Mouse (Mus musculus) heart, embryonic 11.5 days (tissue): Measurements from ENCODE around the gene Setd5. TPM values are rescaled to one million over a fixed set of nuclear protein-coding genes. Genes with fewer than 3 reads are reported as not detected.
A peak's percentile ranks its signal among the peaks of the same experiment; 100 is the strongest.

Experiments used
- ATAC-seq: fragments of 200-750 bp; cut with Nextera tagmentation; replicated peaks from 2 replicates; pipeline ENCODE4 v1.8.0; 2017; ENCODE audit warnings: moderate library complexity; ENCODE audit not compliant: insufficient number of reproducible peaks, low FRiP score, low TSS enrichment
- H3K27ac ChIP-seq: fragments of 300-500 bp; sonication (generic); 2 replicates; pipeline ENCODE4 v1.5.1; 2014; ENCODE audit warnings: mild to moderate bottlenecking, low read depth, low read length
- H3K27me3 ChIP-seq: fragments of 300-500 bp; sonication (generic); 2 replicates; pipeline ENCODE4 v1.6.1; 2014; ENCODE audit warnings: mild to moderate bottlenecking, low read length, mixed read lengths; ENCODE audit not compliant: control insufficient read depth, insufficient read depth
- H3K36me3 ChIP-seq: fragments of 300-500 bp; sonication (generic); 2 replicates; pipeline ENCODE4 v1.6.1; 2014; ENCODE audit warnings: mild to moderate bottlenecking, low read length, moderate library complexity, mixed read lengths; ENCODE audit not compliant: control insufficient read depth, insufficient read depth
- H3K4me1 ChIP-seq: fragments of 300-500 bp; sonication (generic); 2 replicates; pipeline ENCODE4 v1.6.1; 2014; ENCODE audit warnings: low read length; ENCODE audit not compliant: control insufficient read depth, insufficient read depth
- H3K4me2 ChIP-seq: fragments of 300-500 bp; sonication (generic); 2 replicates; pipeline ENCODE4 v1.6.1; 2014; ENCODE audit warnings: mild to moderate bottlenecking, moderate library complexity
- H3K4me3 ChIP-seq: fragments of 300-500 bp; sonication (generic); 2 replicates; pipeline ENCODE4 v1.5.1; 2014; ENCODE audit warnings: low read depth, low read length
- H3K9ac ChIP-seq: fragments of 300-500 bp; sonication (generic); 2 replicates; pipeline ENCODE4 v1.6.1; 2014; ENCODE audit warnings: mild to moderate bottlenecking, low read depth, low read length, moderate library complexity
- H3K9me3 ChIP-seq: fragments of 300-500 bp; sonication (generic); replicated peaks from 2 replicates; pipeline ENCODE4 v1.6.1; 2016; ENCODE audit warnings: low read length; ENCODE audit not compliant: control insufficient read depth
- WGBS: fragments of 180-500 bp; shearing (Covaris S2); extraction: QIAGEN DNeasy Blood & Tissue Kit; methylation state at CpG from one replicate; pipeline ENCODE4 v1.1.7; 2014; ENCODE audit not compliant: insufficient replicate concordance; 5-methylcytosine and 5-hydroxymethylcytosine counted together
- polyA plus RNA-seq: library from polyadenylated mRNA; unstranded; fragments of >200 nt; fragmentation: Nextera tagmentation; extraction: Ambion mirVana; gene quantifications from 2 replicates; pipeline ENCODE4 v1.2.1, GENCODE M21; 2014

The Setd5 gene
- 72.3 and 86.9 TPM in 2 replicates for polyA plus RNA-seq

GRCm38 (mm10) chr6:113076686-113077516 is at the start of gene Setd5:
Gene Setd5, plus strand, starts transcription at chr6:113077365.
- peak within 1 kb of the TSS; percentile 96 for H3K9ac ChIP-seq
- H3K4me1 ChIP-seq, result peaks cover 18% of the 10 kb centered on the region
- H3K4me3 ChIP-seq, result peak within 1 kb of the TSS; percentile 74
- peak within 1 kb of the TSS; percentile 90 for H3K4me2 ChIP-seq
- WGBS, result under 1% methylated on average over 74 of the region's 91 CpGs
- ATAC-seq, result peak; percentile 94
- H3K27me3 ChIP-seq, result no peaks in the 10 kb centered on the region
- no peaks in the 10 kb centered on the region for H3K36me3 ChIP-seq
- peak within 1 kb of the TSS; percentile 100 for H3K27ac ChIP-seq
- no peaks in the 10 kb centered on the region for H3K9me3 ChIP-seq

DNA sequence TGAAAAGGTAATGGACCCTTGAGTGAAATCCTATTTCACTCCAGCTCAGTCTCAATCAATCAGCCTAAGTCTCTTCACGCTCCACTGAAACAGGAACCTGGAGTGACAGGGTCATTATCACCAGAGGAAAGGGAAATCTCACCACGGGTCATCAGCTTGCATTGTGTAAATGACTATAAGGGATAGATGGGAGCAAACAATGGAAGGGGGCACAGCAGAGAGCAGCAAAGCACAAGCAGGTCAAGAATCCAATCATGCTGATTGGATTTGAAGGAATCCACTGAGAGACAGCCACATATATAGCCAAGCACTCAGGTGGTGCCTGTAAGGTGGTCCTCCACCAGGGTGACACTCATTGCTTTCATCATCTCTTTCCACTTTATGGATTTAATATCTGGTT is 49.7 kb upstream of the Setd5 start:
- no peaks in the 10 kb centered on the region for H3K36me3 ChIP-seq
- H3K9me3 ChIP-seq, result no peaks in the 10 kb centered on the region
- 28% methylated on average over 2 of the region's 2 CpGs for WGBS
- H3K4me1 ChIP-seq, result no peaks in the 10 kb centered on the region
- no peak overlapping the region for H3K27ac ChIP-seq
- no peak for ATAC-seq
- no peak overlapping the region for H3K4me2 ChIP-seq
- H3K27me3 ChIP-seq, result no peaks in the 10 kb centered on the region
- H3K9ac ChIP-seq, result no peak overlapping the region
- H3K4me3 ChIP-seq, result no peak overlapping the region

GRCm38 (mm10) chr6:113029006-113029405 is 48.2 kb upstream of the Setd5 start:
- ATAC-seq, result no peak
- Histone ChIP-seq H3K4me2 (no peak overlapping the region), H3K9me3 (no peaks in the 10 kb centered on the region), H3K4me3 (no peak overlapping the region), H3K9ac (no peak overlapping the region), H3K27ac (no peak overlapping the region), H3K4me1 (no peaks in the 10 kb centered on the region), H3K36me3 (no peaks in the 10 kb centered on the region), H3K27me3 (no peaks in the 10 kb centered on the region)
- 64% methylated on average over 3 of the region's 3 CpGs for WGBS

GRCm38 (mm10) chr6:113030553-113030952 is 46.6 kb upstream of the Setd5 start:
- 63% methylated on average over 3 of the region's 3 CpGs for whole genome bisulfite sequencing
- ATAC-seq, result no peak
- no peak overlapping the region for H3K27ac ChIP-seq

DNA sequence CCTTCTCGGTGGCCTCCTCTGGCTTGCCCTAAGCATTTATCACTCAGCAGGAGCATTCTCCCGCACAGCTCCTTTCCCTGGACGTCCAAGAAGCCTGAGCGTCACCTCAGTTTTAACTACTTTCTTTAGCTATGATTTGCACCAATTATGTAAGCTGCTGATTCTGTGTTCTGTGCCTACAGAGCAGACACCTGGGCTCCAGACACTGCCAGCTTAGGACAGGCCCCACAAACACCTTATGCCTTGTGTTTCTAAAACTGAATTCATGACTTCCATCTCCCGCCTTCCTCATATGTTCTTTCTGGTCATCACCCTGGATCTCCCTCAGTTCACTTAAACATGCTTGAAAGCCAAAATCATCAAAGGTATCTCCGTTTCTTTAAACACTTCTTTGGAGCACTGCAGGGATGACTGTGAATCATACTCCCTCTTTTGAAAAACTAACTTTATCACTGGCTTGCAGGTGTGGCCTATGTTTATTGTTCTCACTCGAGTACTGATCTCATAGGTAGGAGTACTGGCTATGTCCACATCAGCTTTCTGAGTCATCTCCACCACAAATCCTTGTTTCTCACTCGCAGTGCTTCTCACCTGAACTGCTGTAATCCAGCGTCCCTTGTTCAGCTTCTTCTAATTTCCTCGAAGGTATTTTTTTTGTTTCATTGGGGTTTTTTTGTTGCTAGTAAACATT is 46.0 kb upstream of the Setd5 start:
- H3K36me3 ChIP-seq, result no peaks in the 10 kb centered on the region
- no peaks in the 10 kb centered on the region for H3K9me3 ChIP-seq
- no peak overlapping the region for H3K27ac ChIP-seq
- no peaks in the 10 kb centered on the region for H3K4me1 ChIP-seq
- no peaks in the 10 kb centered on the region for H3K27me3 ChIP-seq
- ATAC-seq, result no peak
- no peak overlapping the region for H3K9ac ChIP-seq
- no peak overlapping the region for H3K4me2 ChIP-seq
- 67% methylated on average over 10 of the region's 10 CpGs for WGBS
- no peak overlapping the region for H3K4me3 ChIP-seq

More at GRCm38 (mm10) chr6:113030553-113030952, 46.6 kb upstream of the Setd5 start:
- no peak overlapping the region for H3K9ac ChIP-seq
- H3K4me2 ChIP-seq, result no peak overlapping the region
- H3K27me3 ChIP-seq, result no peaks in the 10 kb centered on the region
- no peaks in the 10 kb centered on the region for H3K9me3 ChIP-seq
- no peaks in the 10 kb centered on the region for H3K4me1 ChIP-seq
- H3K4me3 ChIP-seq, result no peak overlapping the region
- H3K36me3 ChIP-seq, result no peaks in the 10 kb centered on the region

DNA sequence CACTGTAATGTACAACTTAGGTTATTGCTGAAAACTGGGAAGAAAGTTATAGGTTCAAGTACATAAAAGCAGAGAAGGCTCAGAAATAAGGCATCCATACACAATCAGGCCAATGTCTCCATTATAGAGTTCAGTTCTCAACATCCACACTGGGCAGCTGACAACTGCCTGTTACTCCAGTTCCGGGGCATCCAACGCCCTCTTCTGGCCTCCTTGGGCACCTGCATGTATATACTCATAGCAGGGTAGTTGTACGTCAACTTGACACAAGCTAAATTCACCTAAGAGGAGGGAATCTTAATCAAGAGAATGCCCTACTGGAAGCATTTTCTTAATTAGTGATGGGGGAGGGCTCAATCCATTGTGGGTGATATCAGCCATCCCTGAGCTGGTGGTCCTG is 45.0 kb upstream of the Setd5 start:
- peaks cover 3% of the 10 kb centered on the region; the same call in 1 of the 2 replicates for H3K27me3 ChIP-seq
- H3K4me2 ChIP-seq, result no peak overlapping the region
- H3K27ac ChIP-seq, result no peak overlapping the region
- no peaks in the 10 kb centered on the region for H3K9me3 ChIP-seq
- H3K9ac ChIP-seq, result no peak overlapping the region
- 61% methylated on average over 3 of the region's 3 CpGs for WGBS
- H3K36me3 ChIP-seq, result no peaks in the 10 kb centered on the region
- no peak overlapping the region for H3K4me3 ChIP-seq
- no peaks in the 10 kb centered on the region for H3K4me1 ChIP-seq
- ATAC-seq, result no peak

GRCm38 (mm10) chr6:113033185-113033584 is 44.0 kb upstream of the Setd5 start:
- Histone ChIP-seq H3K9me3 (no peaks in the 10 kb centered on the region), H3K27ac (no peak overlapping the region), H3K4me1 (0 out of 2 replicates have a peak, but pooled peaks cover 3% of the 10 kb centered on the region), H3K9ac (no peak overlapping the region), H3K4me2 (no peak overlapping the region), H3K4me3 (no peak overlapping the region), H3K36me3 (no peaks in the 10 kb centered on the region), H3K27me3 (peaks cover 3% of the 10 kb centered on the region; the same call in 1 of the 2 replicates)
- ATAC-seq, result no peak
- WGBS, result 78% methylated on average over 2 of the region's 2 CpGs

DNA sequence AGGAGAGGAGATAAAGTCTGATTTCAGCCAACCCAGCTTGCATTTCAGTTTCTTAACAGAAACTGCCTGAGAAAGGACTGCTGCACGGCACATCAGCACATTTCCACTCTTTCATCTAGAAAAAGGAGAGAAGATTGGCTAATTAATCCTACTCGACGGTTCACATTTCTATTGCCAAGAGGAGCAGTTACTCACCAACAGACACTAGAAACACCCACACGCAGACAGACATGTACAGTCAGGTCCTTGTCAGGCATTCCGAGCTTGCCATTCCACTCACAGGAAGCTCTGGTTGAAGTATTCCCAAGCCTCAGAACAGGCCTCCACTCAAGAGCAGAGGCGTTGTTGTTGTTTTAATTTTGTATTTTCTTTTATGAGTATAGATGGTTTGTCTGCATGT is 42.7 kb upstream of the Setd5 start:
- no peak for ATAC-seq
- Histone ChIP-seq H3K27me3 (peaks cover 3% of the 10 kb centered on the region; the same call in 1 of the 2 replicates), H3K9ac (no peak overlapping the region), H3K4me3 (no peak overlapping the region), H3K9me3 (no peaks in the 10 kb centered on the region), H3K36me3 (no peaks in the 10 kb centered on the region), H3K27ac (no peak overlapping the region), H3K4me1 (0 out of 2 replicates have a peak, but pooled peaks cover 3% of the 10 kb centered on the region), H3K4me2 (no peak overlapping the region)
- WGBS, result 74% methylated on average over 6 of the region's 6 CpGs
